Mouse (Mus musculus) liver, embryonic 12.5 days (tissue): ENCODE results near the gene Dppa1. TPM values are rescaled to one million over a fixed set of nuclear protein-coding genes. Genes with fewer than 3 reads are reported as not detected.
A peak's percentile ranks its signal among the peaks of the same experiment; 100 is the strongest.
"Not testable (repeated sequence)": the region's sequence is repeated elsewhere in the genome, so short reads cannot be mapped to it uniquely, and the experiment has no call there.

Experiments used
- ATAC-seq: fragments of 200-750 bp; cut with Nextera tagmentation; 2 replicates; pipeline ENCODE4 v1.8.0; 2017; ENCODE audit warnings: moderate number of reproducible peaks, mild to moderate bottlenecking, moderate library complexity
- H3K27ac ChIP-seq: fragments of 300-500 bp; sonication (generic); 2 replicates; pipeline ENCODE4 v1.5.1; 2016; ENCODE audit warnings: mild to moderate bottlenecking
- H3K27me3 ChIP-seq: fragments of 300-500 bp; sonication (generic); replicated peaks from 2 replicates; pipeline ENCODE4 v1.6.1; 2016; ENCODE audit warnings: mild to moderate bottlenecking, moderate library complexity
- H3K36me3 ChIP-seq: fragments of 300-500 bp; sonication (generic); 2 replicates; pipeline ENCODE4 v1.6.1; 2016; ENCODE audit warnings: mild to moderate bottlenecking, moderate library complexity
- H3K4me1 ChIP-seq: fragments of 300-500 bp; sonication (generic); 2 replicates; pipeline ENCODE4 v1.6.1; 2016
- H3K4me2 ChIP-seq: fragments of 300-500 bp; sonication (generic); 2 replicates; pipeline ENCODE4 v1.6.1; 2016; ENCODE audit warnings: mild to moderate bottlenecking, moderate library complexity
- H3K4me3 ChIP-seq: fragments of 300-500 bp; sonication (generic); 2 replicates; pipeline ENCODE4 v1.5.1; 2016; ENCODE audit warnings: mild to moderate bottlenecking, moderate library complexity
- H3K9ac ChIP-seq: fragments of 300-500 bp; sonication (generic); 2 replicates; pipeline ENCODE4 v1.6.1; 2016; ENCODE audit warnings: mild to moderate bottlenecking, moderate library complexity
- H3K9me3 ChIP-seq: fragments of 300-500 bp; sonication (generic); replicated peaks from 2 replicates; pipeline ENCODE4 v1.6.1; 2016; ENCODE audit warnings: mild to moderate bottlenecking, moderate library complexity
- WGBS: fragments of 180-500 bp; shearing (Covaris S2); methylation state at CpG from one replicate; pipeline ENCODE4 v1.1.7; 2016; ENCODE audit not compliant: insufficient replicate concordance; 5-methylcytosine and 5-hydroxymethylcytosine counted together
- polyA plus RNA-seq: library from polyadenylated mRNA; unstranded; fragments of >200 nt; fragmentation: Nextera tagmentation; extraction: Ambion mirVana; gene quantifications from 2 replicates; pipeline ENCODE4 v1.2.1, GENCODE M21; 2016

Dppa1 gene
- not detected in 2 replicates for polyA plus RNA-seq

GRCm38 (mm10) chr11:46629211-46629795, at the start of gene Dppa1:
TSS of gene Dppa1 (minus strand) at chr11:46629261.
- Histone ChIP-seq H3K4me3 (no peak within 1 kb of the TSS), H3K36me3 (no peaks in the 10 kb centered on the region), H3K4me2 (no peak within 1 kb of the TSS), H3K9me3 (no peaks in the 10 kb centered on the region), H3K9ac (no peak within 1 kb of the TSS), H3K27ac (no peak within 1 kb of the TSS), H3K27me3 (no peaks in the 10 kb centered on the region), H3K4me1 (no peaks in the 10 kb centered on the region)
- WGBS = 46% methylated on average over 2 of the region's 2 CpGs
- no peak for ATAC-seq

GRCm38 (mm10) chr11:46667938-46668337, 38.9 kb upstream of the Dppa1 start:
- 49% methylated on average over 2 of the region's 2 CpGs for WGBS
- no peak for ATAC-seq
- no peak overlapping the region for H3K4me3 ChIP-seq

DNA sequence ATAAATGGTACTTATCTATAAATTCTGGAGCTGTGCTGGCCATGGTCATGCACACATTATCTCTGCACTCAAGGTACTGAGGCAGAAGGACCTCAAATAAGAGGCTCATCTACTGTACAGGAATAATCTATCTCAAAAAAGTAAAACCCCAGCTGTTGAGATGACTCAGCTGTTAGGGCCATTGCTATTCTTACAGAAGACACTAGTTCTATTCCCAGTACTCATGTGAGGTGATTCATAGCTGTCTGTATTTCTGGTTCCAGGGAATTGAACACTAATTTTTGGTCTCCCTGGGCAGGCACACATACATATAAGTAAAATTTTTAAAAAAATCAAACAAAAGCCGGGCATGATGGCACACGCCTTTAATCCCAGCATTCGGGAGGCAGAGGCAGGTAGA, 38.0 kb upstream of the Dppa1 start:
- ATAC-seq = no peak
- peaks cover 6% of the 10 kb centered on the region; the same call in 1 of the 2 replicates for H3K4me1 ChIP-seq
- 72% methylated on average over 3 of the region's 3 CpGs for WGBS

More at GRCm38 (mm10) chr11:46667938-46668337, 38.9 kb upstream of the Dppa1 start:
- no peak overlapping the region for H3K4me2 ChIP-seq
- no peak overlapping the region for H3K9ac ChIP-seq
- H3K36me3 ChIP-seq = no peaks in the 10 kb centered on the region
- no peaks in the 10 kb centered on the region for H3K9me3 ChIP-seq
- no peaks in the 10 kb centered on the region for H3K27me3 ChIP-seq
- H3K4me1 ChIP-seq = peaks cover 6% of the 10 kb centered on the region; the same call in 1 of the 2 replicates
- H3K27ac ChIP-seq = no peak overlapping the region

DNA sequence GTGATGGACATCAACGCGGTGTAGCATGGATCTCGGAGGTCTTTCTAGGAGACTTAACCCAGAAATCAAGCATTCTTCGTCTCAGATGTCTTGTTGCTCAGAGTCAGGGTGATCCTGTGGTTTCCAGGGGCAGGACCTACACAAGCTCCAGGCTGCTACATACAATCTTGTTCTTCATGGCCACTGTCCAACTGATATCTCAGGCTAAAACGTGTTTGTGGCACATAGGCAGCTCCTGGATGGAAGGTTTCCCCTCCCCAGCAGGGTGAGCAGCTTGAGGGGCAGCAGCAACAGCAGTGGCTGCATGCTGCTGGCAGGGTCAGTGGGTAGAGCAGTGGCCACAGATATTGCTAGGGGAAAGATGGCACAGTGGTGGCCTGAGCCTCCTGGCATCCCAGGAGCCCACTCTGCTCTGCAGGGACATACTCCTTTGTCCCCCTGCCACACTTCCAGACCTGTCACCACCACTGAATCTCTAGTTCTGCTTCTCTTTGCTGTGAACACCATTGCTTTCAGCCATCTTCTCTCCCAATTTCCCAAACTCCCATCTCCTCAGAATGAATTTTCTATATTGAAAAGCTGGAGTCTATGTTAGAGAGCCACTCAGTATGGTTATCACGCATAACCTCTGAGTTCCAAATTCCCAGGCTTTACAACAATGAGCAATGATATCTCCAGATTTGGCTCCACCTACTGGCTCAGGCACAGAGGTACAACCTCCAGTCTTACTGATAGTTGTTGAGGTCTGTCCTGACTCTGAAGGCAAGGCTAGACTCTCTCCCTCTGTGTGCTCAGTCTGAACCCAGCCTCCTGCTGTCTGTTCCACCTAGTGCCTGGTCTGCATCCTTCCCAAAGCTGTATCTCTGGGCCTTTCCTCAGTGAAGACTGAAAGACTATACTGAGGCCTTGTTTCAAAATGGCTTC, 36.8 kb upstream of the Dppa1 start:
- Histone ChIP-seq H3K4me3 (no peak overlapping the region), H3K4me2 (no peak overlapping the region), H3K27ac (no peak overlapping the region), H3K36me3 (no peaks in the 10 kb centered on the region), H3K27me3 (no peaks in the 10 kb centered on the region), H3K9ac (no peak overlapping the region), H3K9me3 (no peaks in the 10 kb centered on the region), H3K4me1 (peaks cover 6% of the 10 kb centered on the region; the same call in 1 of the 2 replicates)
- ATAC-seq = 0 out of 2 replicates have a peak, but pooled peaks have one; percentile 46
- WGBS = 51% methylated on average over 6 of the region's 6 CpGs

More for the DNA sequence above, 38.0 kb upstream of the Dppa1 start:
- no peaks in the 10 kb centered on the region for H3K36me3 ChIP-seq
- no peaks in the 10 kb centered on the region for H3K9me3 ChIP-seq
- H3K9ac ChIP-seq = no peak overlapping the region
- no peak overlapping the region for H3K27ac ChIP-seq
- H3K4me2 ChIP-seq = no peak overlapping the region
- H3K4me3 ChIP-seq = no peak overlapping the region
- no peaks in the 10 kb centered on the region for H3K27me3 ChIP-seq

GRCm38 (mm10) chr11:46663215-46663614, 34.2 kb upstream of the Dppa1 start:
- Histone ChIP-seq H3K4me3 (no peak overlapping the region), H3K9ac (no peak overlapping the region), H3K4me1 (peaks cover 6% of the 10 kb centered on the region; the same call in 1 of the 2 replicates), H3K4me2 (no peak overlapping the region), H3K36me3 (no peaks in the 10 kb centered on the region), H3K27ac (no peak overlapping the region), H3K9me3 (no peaks in the 10 kb centered on the region), H3K27me3 (no peaks in the 10 kb centered on the region)
- 36% methylated on average over 4 of the region's 4 CpGs for WGBS
- peak; percentile 83 for ATAC-seq

DNA sequence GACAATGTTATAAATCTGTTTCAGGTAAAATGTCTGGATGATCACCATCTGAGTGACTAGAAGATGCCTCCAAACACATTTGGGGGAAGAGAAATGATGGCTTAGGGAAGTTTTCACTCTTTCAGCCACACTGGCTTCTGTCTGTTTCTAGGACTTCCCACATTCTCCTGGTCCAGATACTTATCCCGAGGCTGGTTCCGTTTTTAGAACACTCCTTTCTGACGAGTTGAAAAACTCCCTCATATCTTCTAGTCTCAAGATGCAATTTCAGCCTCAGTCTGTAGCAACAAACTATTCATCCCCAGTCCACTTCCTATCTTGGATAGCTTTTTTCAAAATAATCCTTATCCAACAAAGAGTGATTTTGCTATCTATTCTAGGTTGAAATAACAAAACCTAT, 23.4 kb upstream of the Dppa1 start:
- Histone ChIP-seq H3K36me3 (no peaks in the 10 kb centered on the region), H3K9ac (no peak overlapping the region), H3K4me1 (no peaks in the 10 kb centered on the region), H3K4me2 (no peak overlapping the region), H3K4me3 (no peak overlapping the region), H3K9me3 (no peaks in the 10 kb centered on the region), H3K27me3 (no peaks in the 10 kb centered on the region), H3K27ac (no peak overlapping the region)
- ATAC-seq = no peak
- 58% methylated on average over 3 of the region's 3 CpGs for WGBS

GRCm38 (mm10) chr11:46649655-46650054, 20.6 kb upstream of the Dppa1 start:
- H3K27ac ChIP-seq = not testable (repeated sequence)
- WGBS = 51% methylated on average over 3 of the region's 3 CpGs

GRCm38 (mm10) chr11:46644824-46645223, 15.8 kb upstream of the Dppa1 start:
- Histone ChIP-seq H3K4me3 (no peak overlapping the region), H3K27me3 (no peaks in the 10 kb centered on the region), H3K36me3 (no peaks in the 10 kb centered on the region), H3K27ac (no peak overlapping the region), H3K4me2 (no peak overlapping the region), H3K9me3 (no peaks in the 10 kb centered on the region), H3K9ac (no peak overlapping the region), H3K4me1 (no peaks in the 10 kb centered on the region)
- no peak for ATAC-seq
- WGBS = 76% methylated on average over 1 of the region's 1 CpGs

More at GRCm38 (mm10) chr11:46649655-46650054, 20.6 kb upstream of the Dppa1 start:
- H3K36me3 ChIP-seq, ATAC-seq, H3K4me1 ChIP-seq, H3K4me3 ChIP-seq, H3K9ac ChIP-seq, H3K9me3 ChIP-seq, H3K4me2 ChIP-seq, H3K27me3 ChIP-seq: not testable (repeated sequence)

DNA sequence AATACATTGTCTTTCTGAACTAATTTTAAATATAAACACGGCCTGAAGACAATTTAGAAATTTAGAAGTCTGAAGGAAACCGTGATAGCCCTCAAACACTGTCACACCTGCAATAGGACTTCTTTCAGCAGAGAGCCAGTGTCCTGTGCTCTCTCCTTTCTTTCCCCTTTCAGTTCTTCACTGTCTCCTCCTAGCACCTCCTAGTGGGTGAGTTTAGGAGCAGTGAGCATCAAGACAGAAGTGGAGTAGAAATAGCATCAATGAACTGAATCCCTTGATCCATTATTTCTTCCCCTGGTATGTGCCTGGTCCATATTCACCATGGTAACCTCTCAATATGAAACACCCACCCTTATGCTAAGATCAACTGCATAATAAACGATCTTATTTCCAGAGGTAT, 7.5 kb upstream of the Dppa1 start:
- Histone ChIP-seq H3K4me2 (no peak overlapping the region), H3K4me1 (no peaks in the 10 kb centered on the region), H3K27ac (no peak overlapping the region), H3K27me3 (no peaks in the 10 kb centered on the region), H3K4me3 (no peak overlapping the region), H3K9me3 (no peaks in the 10 kb centered on the region), H3K9ac (no peak overlapping the region), H3K36me3 (no peaks in the 10 kb centered on the region)
- 46% methylated on average over 3 of the region's 3 CpGs for WGBS
- ATAC-seq = no peak

GRCm38 (mm10) chr11:46635516-46635915, 6.5 kb upstream of the Dppa1 start:
- H3K4me3 ChIP-seq, ATAC-seq, H3K27ac ChIP-seq, H3K4me1 ChIP-seq, H3K9ac ChIP-seq, H3K9me3 ChIP-seq, H3K36me3 ChIP-seq, H3K27me3 ChIP-seq, H3K4me2 ChIP-seq: not testable (repeated sequence)
- 58% methylated on average over 4 of the region's 4 CpGs for WGBS

DNA sequence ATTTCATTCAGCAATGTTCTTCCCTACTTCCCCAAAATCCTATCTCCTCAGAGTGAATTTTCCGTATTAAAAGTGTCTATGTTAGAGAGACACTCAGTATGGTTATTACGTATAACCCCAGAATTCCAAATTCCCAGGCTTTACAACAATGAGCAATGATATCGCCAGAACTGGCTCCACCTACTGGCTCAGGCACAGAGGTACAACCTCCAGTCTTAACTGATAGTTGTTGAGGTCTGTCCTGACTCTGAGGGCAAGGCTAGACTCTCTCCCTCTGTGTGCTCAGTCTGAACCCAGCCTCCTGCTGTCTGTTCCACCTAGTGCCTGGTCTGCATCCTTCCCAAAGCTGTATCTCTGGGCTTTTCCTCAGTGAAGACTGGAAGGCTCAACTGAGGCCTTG, 2.6 kb upstream of the Dppa1 start:
- WGBS = 18% methylated on average over 3 of the region's 3 CpGs
- Histone ChIP-seq H3K27me3 (no peaks in the 10 kb centered on the region), H3K36me3 (no peaks in the 10 kb centered on the region), H3K9me3 (no peaks in the 10 kb centered on the region), H3K27ac (no peak overlapping the region), H3K4me3 (no peak overlapping the region), H3K9ac (no peak overlapping the region), H3K4me2 (no peak overlapping the region), H3K4me1 (no peaks in the 10 kb centered on the region)
- no peak for ATAC-seq

- ATAC-seq = no peak
- H3K4me1 ChIP-seq = no peaks in the 10 kb centered on the region
- no peaks in the 10 kb centered on the region for H3K27me3 ChIP-seq
- no peaks in the 10 kb centered on the region for H3K36me3 ChIP-seq
- no peak overlapping the region for H3K4me3 ChIP-seq
- no peak overlapping the region for H3K27ac ChIP-seq
- no peaks in the 10 kb centered on the region for H3K9me3 ChIP-seq
- H3K4me2 ChIP-seq = no peak overlapping the region
- no peak overlapping the region for H3K9ac ChIP-seq
- WGBS = 47% methylated on average over 7 of the region's 7 CpGs
These were observed 8.5 kb downstream of the Dppa1 start for GRCm38 (mm10) chr11:46620414-46621168.
